Mouse (Mus musculus): ENCODE data around the gene Stab2. TPM values are rescaled to one million over a fixed set of nuclear protein-coding genes. Genes with fewer than 3 reads are reported as not detected.

Gene Stab2
- polyA plus RNA-seq, 1 experiment from 2014 or later, result 0.89 TPM

- Histone ChIP-seq H3K4me2 (ENCODE audit: low read length) (no peak overlapping the region), H3K36me3 (ENCODE audit: control insufficient read depth, insufficient read depth, low read length) (no peaks in the 10 kb centered on the region), H3K4me3 (ENCODE audit: control insufficient read depth in 1 of 2, insufficient read depth in 1 of 2, low read depth in 1 of 2, low read length in 2 of 2) (no peak overlapping the region), H3K27ac (replicated peaks in 1 of 2; ENCODE audit: control insufficient read depth in 1 of 2, insufficient read depth in 1 of 2, low read depth in 2 of 2, low read length in 2 of 2) (peak overlapping the region in 1 of 2 experiments; percentile 74; a peak in 1 of 4 replicates), H3K9ac (ENCODE audit: low read length) (no peak overlapping the region), H3K27me3 (ENCODE audit: control insufficient read depth, insufficient read depth, low read length) (no peaks in the 10 kb centered on the region), H3K4me1 (ENCODE audit: control insufficient read depth in 2 of 2, insufficient read depth in 2 of 2, low read length in 2 of 2) (peaks cover 22 to 44% of the 10 kb centered on the region in 2 experiments), H3K9me3 (ENCODE audit: control insufficient read depth, low read length) (no peaks in the 10 kb centered on the region)
- WGBS, result 81% methylated on average over 4 of the region's 4 CpGs
- ATAC-seq (ENCODE audit: insufficient number of reproducible peaks, insufficient read depth, low FRiP score, low read depth), result no peak
These were observed 213.6 kb downstream of the Stab2 start for GRCm38 (mm10) chr10:86794196-86794595.

- H3K4me1 ChIP-seq (ENCODE audit: control insufficient read depth in 2 of 2, insufficient read depth in 2 of 2, low read length in 2 of 2), result peaks cover 22 to 45% of the 10 kb centered on the region in 2 experiments
- 46% methylated on average over 2 of the region's 2 CpGs for WGBS
- ATAC-seq (ENCODE audit: insufficient number of reproducible peaks, insufficient read depth, low FRiP score, low read depth), result peak; percentile 48; the same call in 1 of the 2 replicates
- no peak overlapping the region for H3K4me2 ChIP-seq (ENCODE audit: low read length)
- peak overlapping the region; percentile 48 to 74 for H3K27ac ChIP-seq (replicated peaks in 1 of 2; ENCODE audit: control insufficient read depth in 1 of 2, insufficient read depth in 1 of 2, low read depth in 2 of 2, low read length in 2 of 2)
- H3K36me3 ChIP-seq (ENCODE audit: control insufficient read depth, insufficient read depth, low read length), result no peaks in the 10 kb centered on the region
- no peak overlapping the region for H3K4me3 ChIP-seq (ENCODE audit: control insufficient read depth in 1 of 2, insufficient read depth in 1 of 2, low read depth in 1 of 2, low read length in 2 of 2)
- H3K9ac ChIP-seq (ENCODE audit: low read length), result peak overlapping the region; percentile 16; the same call in 1 of the 2 replicates
- H3K9me3 ChIP-seq (ENCODE audit: control insufficient read depth, low read length), result no peaks in the 10 kb centered on the region
- no peaks in the 10 kb centered on the region for H3K27me3 ChIP-seq (ENCODE audit: control insufficient read depth, insufficient read depth, low read length)
These were observed 214.3 kb downstream of the Stab2 start for GRCm38 (mm10) chr10:86793509-86793951.

- H3K4me3 ChIP-seq (ENCODE audit: control insufficient read depth in 1 of 2, insufficient read depth in 1 of 2, low read depth in 1 of 2, low read length in 2 of 2), result no peak overlapping the region
- ATAC-seq (ENCODE audit: insufficient number of reproducible peaks, insufficient read depth, low FRiP score, low read depth), result no peak
- H3K27ac ChIP-seq (replicated peaks in 1 of 2; ENCODE audit: control insufficient read depth in 1 of 2, insufficient read depth in 1 of 2, low read depth in 2 of 2, low read length in 2 of 2), result no peak overlapping the region
- H3K36me3 ChIP-seq (ENCODE audit: control insufficient read depth, insufficient read depth, low read length), result no peaks in the 10 kb centered on the region
- no peak overlapping the region for H3K4me2 ChIP-seq (ENCODE audit: low read length)
- peaks cover 26 to 50% of the 10 kb centered on the region in 2 experiments for H3K4me1 ChIP-seq (ENCODE audit: control insufficient read depth in 2 of 2, insufficient read depth in 2 of 2, low read length in 2 of 2)
- WGBS, result 58% methylated on average over 7 of the region's 7 CpGs
- H3K9me3 ChIP-seq (ENCODE audit: control insufficient read depth, low read length), result no peaks in the 10 kb centered on the region
- H3K27me3 ChIP-seq (ENCODE audit: control insufficient read depth, insufficient read depth, low read length), result no peaks in the 10 kb centered on the region
- H3K9ac ChIP-seq (ENCODE audit: low read length), result no peak overlapping the region
These were observed 216.2 kb downstream of the Stab2 start for GRCm38 (mm10) chr10:86791507-86792184.

Other genes starting within 250 kb of the Stab2 start
- not detected in 2 replicates for gene Gm49358, start 244.1 kb downstream of the Stab2 start, polyA plus RNA-seq (2014; fragmentation: Nextera tagmentation; extraction: Ambion mirVana)
- 4.1 and 4.7 TPM in 2 replicates for gene Nt5dc3, start 229.0 kb downstream of the Stab2 start, polyA plus RNA-seq (2014; fragmentation: Nextera tagmentation; extraction: Ambion mirVana)
- not detected in 2 replicates for gene 1700113H08Rik, start 50.0 kb upstream of the Stab2 start, polyA plus RNA-seq (2014; fragmentation: Nextera tagmentation; extraction: Ambion mirVana)